Mouse (Mus musculus) B cell, adult 67 days (primary cell): ENCODE measurements around the gene Grk2. TPM values are rescaled to one million over a fixed set of nuclear protein-coding genes. Genes with fewer than 3 reads are reported as not detected.

Experiments
- total RNA-seq, 2 experiments: library from RNA; stranded (reverse); gene quantifications; 4 replicates each; pipeline ENCODE4 v1.2.4; 2023

Grk2 gene
- total RNA-seq: 100 to 1,000 TPM; 584 to 625 TPM

DNA sequence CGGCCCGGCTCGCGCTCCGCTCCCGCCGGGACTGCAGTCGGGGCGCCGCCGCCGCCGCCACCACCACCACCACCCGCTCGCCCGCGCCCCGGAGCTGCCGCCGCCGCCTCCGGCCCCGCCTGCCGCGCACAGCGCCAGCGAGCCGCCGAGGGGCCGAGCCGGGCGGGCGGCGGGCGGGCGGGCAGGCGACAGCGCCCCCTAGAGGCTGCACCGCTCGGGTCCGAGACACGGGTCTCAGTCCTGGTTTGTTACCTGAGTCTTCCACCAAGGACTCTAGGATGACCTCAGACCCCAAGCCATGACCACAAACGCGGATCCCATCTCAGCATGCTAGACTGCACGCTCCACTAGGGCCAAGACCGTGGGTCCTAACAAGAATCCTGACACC, at the start of gene Grk2:
TSS of gene Grk2 (minus strand) at position 33 of the 388 bp plus-strand sequence.

GRCm38 (mm10) chr19:4282898-4283553, 23.0 kb downstream of the Grk2 start, which contains the start of gene Ankrd13d:
Gene Ankrd13d, minus strand, starts transcription at chr19:4283137.

GRCm38 (mm10) chr19:4268566-4269361, 37.3 kb downstream of the Grk2 start, which contains the start of gene Ssh3:
Gene Ssh3, minus strand, starts transcription at chr19:4269180.

Other genes with a start within 250 kb of the Grk2 start
- gene Gstp3, start 246.7 kb downstream of the Grk2 start, total RNA-seq: not detected
- not detected for gene Cabp2, start 224.6 kb downstream of the Grk2 start, total RNA-seq
- gene Cdk2ap2, start 209.0 kb downstream of the Grk2 start, total RNA-seq: 100 to 1,000 TPM; 114 to 121 TPM
- 100 to 1,000 TPM; 227 to 233 TPM for gene Pitpnm1, start 206.2 kb downstream of the Grk2 start, total RNA-seq
- gene Aip, start 180.4 kb downstream of the Grk2 start, total RNA-seq: 100 to 1,000 TPM; 101 to 110 TPM
- 1 to 10 TPM in 1 of 2 experiments, under 1 TPM in 1; 0.93 to 1.0 TPM for gene Gpr152, start 166.4 kb downstream of the Grk2 start, total RNA-seq
- gene Cabp4, start 162.2 kb downstream of the Grk2 start, total RNA-seq: 1 to 10 TPM; 1.6 to 2.2 TPM
- 100 to 1,000 TPM; 148 to 156 TPM for gene Coro1b, start 157.6 kb downstream of the Grk2 start, total RNA-seq
- gene Ptprcap, start 152.6 kb downstream of the Grk2 start, total RNA-seq: 100 to 1,000 TPM; 391 to 415 TPM
- 10 to 100 TPM; 47.4 to 56.4 TPM for gene Rps6kb2, start 142.9 kb downstream of the Grk2 start, total RNA-seq
- 100 to 1,000 TPM in 1 of 2 experiments, 10 to 100 TPM in 1; 89.2 to 117 TPM for gene Carns1, start 130.7 kb downstream of the Grk2 start, total RNA-seq
- 100 to 1,000 TPM; 315 to 328 TPM for gene Tbc1d10c, start 114.9 kb downstream of the Grk2 start, total RNA-seq
- 100 to 1,000 TPM; 431 to 450 TPM for gene Ppp1ca, start 114.2 kb downstream of the Grk2 start, total RNA-seq
- gene Rad9a, start 104.6 kb downstream of the Grk2 start, total RNA-seq: 10 to 100 TPM; 65.9 to 73.4 TPM
- gene Clcf1, start 92.0 kb downstream of the Grk2 start, total RNA-seq: 100 to 1,000 TPM; 161 to 176 TPM
- gene AC109138.7, start 91.9 kb downstream of the Grk2 start, total RNA-seq: not detected
- gene Pold4, start 74.3 kb downstream of the Grk2 start, total RNA-seq: 100 to 1,000 TPM; 198 to 208 TPM
- 10 to 100 TPM; 32.2 to 32.4 TPM for gene Ssh3, start 37.0 kb downstream of the Grk2 start, total RNA-seq
- 10 to 100 TPM; 28.2 to 32.6 TPM for gene Ankrd13d, start 23.1 kb downstream of the Grk2 start, total RNA-seq
- 100 to 1,000 TPM; 257 to 283 TPM for gene Kdm2a, start 92.1 kb upstream of the Grk2 start, total RNA-seq
- gene Rhod, start 133.2 kb upstream of the Grk2 start, total RNA-seq: not detected
- under 1 TPM in 1 of 2 experiments, not detected in 1; 0.15 TPM for gene Syt12, start 171.2 kb upstream of the Grk2 start, total RNA-seq
- not detected for gene 2010003K11Rik, start 192.4 kb upstream of the Grk2 start, total RNA-seq
- 1 to 10 TPM; 2.3 to 5.5 TPM for gene Pcx, start 204.2 kb upstream of the Grk2 start, total RNA-seq